Comparison of ENCODE assay signal across 17 mouse cellular contexts in genomic region chr4:58699236-58699798, GRCm38 (mm10).
DNase-seq lines count a peak whose midpoint lies in the region; ATAC-seq and TF ChIP-seq lines count a peak whose summit lies in the region.
"Had no signal": no experiment of that assay in that cellular context is flagged by ENCODE, and none has a peak within 500 bp of the region (broad histone marks: within the 10 kb centered on the region; RNA-seq: fewer than 3 reads in every experiment).

No protein-coding gene starts in this region.

- H3K4me3 ChIP-seq in heart, postnatal 0 days (ENCODE audit: low read depth, low read length), result no peak overlapping the region
- H3K4me3 ChIP-seq in lung, postnatal 0 days (ENCODE audit: low read depth, low read length), result no peak overlapping the region
- H3K4me3 ChIP-seq: embryonic facial prominence, embryonic 12.5 days; forebrain, embryonic 15.5 days; heart, embryonic 13.5 days; hindbrain, embryonic 13.5 days had no signal

- no peak for TF ChIP-seq EP300 in heart, postnatal 0 days (IDR thresholded peaks at IDR 0.05; ENCODE audit: low read depth)
- TF ChIP-seq EP300 in lung, postnatal 0 days (IDR thresholded peaks at IDR 0.05), result no peak

- intact Hi-C loops in heart, postnatal 10 days (cut with DNase I), result no loop called here

- no peak for ATAC-seq in heart, postnatal 0 days (ENCODE audit: insufficient read depth, low read depth)
- ATAC-seq in lung, postnatal 0 days, result peak; percentile 75
- ATAC-seq in granulocyte monocyte progenitor cell, adult 5-6 weeks (replicated peaks; ENCODE audit: poor library complexity, severe bottlenecking), result peak; percentile 37
- 0 out of 2 replicates have a peak, but pooled peaks have one; percentile 26 for ATAC-seq in megakaryocyte progenitor cell, adult 5-6 weeks (replicated peaks; ENCODE audit: poor library complexity)
- ATAC-seq: forebrain, embryonic 15.5 days; hindbrain, postnatal 0 days had no signal

- WGBS in heart, postnatal 0 days, result 77% methylated on average over 11 of the region's 11 CpGs
- WGBS in lung, postnatal 0 days, result 47% methylated on average over 11 of the region's 11 CpGs

- H3K27me3 ChIP-seq in heart, postnatal 0 days (ENCODE audit: control insufficient read depth, insufficient read depth, low read length), result no peaks in the 10 kb centered on the region
- H3K27me3 ChIP-seq in lung, postnatal 0 days (replicated peaks; ENCODE audit: insufficient read depth, low read length), result no peaks in the 10 kb centered on the region
- H3K27me3 ChIP-seq: CH12.LX; embryonic facial prominence, embryonic 12.5 days; forebrain, embryonic 15.5 days; heart, embryonic 13.5 days; hindbrain, embryonic 13.5 days had no signal

- no peaks in the 10 kb centered on the region for H3K36me3 ChIP-seq in heart, postnatal 0 days (replicated peaks; ENCODE audit: control insufficient read depth, insufficient read depth, low read length)
- no peaks in the 10 kb centered on the region for H3K36me3 ChIP-seq in lung, postnatal 0 days (ENCODE audit: insufficient read depth, low read length)
- H3K36me3 ChIP-seq: embryonic facial prominence, embryonic 12.5 days; forebrain, embryonic 15.5 days; heart, embryonic 13.5 days; hindbrain, embryonic 13.5 days had no signal

- TF ChIP-seq CTCF in heart, postnatal 0 days (IDR thresholded peaks at IDR 0.05; ENCODE audit: low read depth), result no peak
- no peak for TF ChIP-seq CTCF in lung, postnatal 0 days (IDR thresholded peaks at IDR 0.05)

- peak overlapping the region; percentile 17; the same call in 1 of the 2 replicates for H3K27ac ChIP-seq in heart, postnatal 0 days (ENCODE audit: low read depth)
- peak overlapping the region; percentile 26; the same call in 1 of the 2 replicates for H3K27ac ChIP-seq in lung, postnatal 0 days (ENCODE audit: low read length)
- H3K27ac ChIP-seq: embryonic facial prominence, embryonic 12.5 days; forebrain, embryonic 15.5 days; heart, embryonic 13.5 days; hindbrain, embryonic 13.5 days; hindbrain, postnatal 0 days had no signal

- no peak overlapping the region for H3K9ac ChIP-seq in heart, postnatal 0 days (replicated peaks; ENCODE audit: low read depth, low read length)
- no peak overlapping the region for H3K9ac ChIP-seq in lung, postnatal 0 days (replicated peaks; ENCODE audit: low read depth)
- H3K9ac ChIP-seq: embryonic facial prominence, embryonic 12.5 days; forebrain, embryonic 15.5 days; heart, embryonic 13.5 days; hindbrain, embryonic 13.5 days had no signal

- H3K9me3 ChIP-seq in heart, postnatal 0 days (replicated peaks; ENCODE audit: control insufficient read depth, low read length), result no peaks in the 10 kb centered on the region
- no peaks in the 10 kb centered on the region for H3K9me3 ChIP-seq in lung, postnatal 0 days (ENCODE audit: low read length)
- H3K9me3 ChIP-seq: embryonic facial prominence, embryonic 12.5 days; forebrain, embryonic 15.5 days; heart, embryonic 13.5 days; hindbrain, embryonic 13.5 days had no signal

- no peaks in the 10 kb centered on the region for H3K4me1 ChIP-seq in heart, postnatal 0 days (ENCODE audit: control insufficient read depth, insufficient read depth)
- no peaks in the 10 kb centered on the region for H3K4me1 ChIP-seq in lung, postnatal 0 days (ENCODE audit: insufficient read depth, low read depth, low read length)
- H3K4me1 ChIP-seq: embryonic facial prominence, embryonic 12.5 days; forebrain, embryonic 15.5 days; heart, embryonic 13.5 days; hindbrain, embryonic 13.5 days had no signal

- DNase-seq in heart, postnatal 0 days (ENCODE audit: low spot score), result no peak
- no peak for DNase-seq in heart, postnatal 10 days
- DNase-seq in lung, postnatal 0 days (ENCODE audit: low spot score), result peak; percentile 56
- DNase-seq in lung, postnatal 36 days, result no peak
- no peak for DNase-seq in neural tube, embryonic 10.5 days (ENCODE audit: extremely low spot score, low spot score)
- no peak for DNase-seq in heart, adult 9 months (ENCODE audit: low spot score in 2 of 2)
- DNase-seq: cerebellum, adult 2 months; cerebellum, postnatal 14 days; gastrocnemius, postnatal 10 days had no signal

- no peak overlapping the region for H3K4me2 ChIP-seq in heart, postnatal 0 days (ENCODE audit: low read depth, low read length)
- H3K4me2 ChIP-seq in lung, postnatal 0 days (replicated peaks; ENCODE audit: low read depth, low read length), result no peak overlapping the region
- H3K4me2 ChIP-seq: embryonic facial prominence, embryonic 12.5 days; forebrain, embryonic 15.5 days; heart, embryonic 13.5 days; hindbrain, embryonic 13.5 days had no signal
